Mouse (Mus musculus): ENCODE data around the gene Cpm. TPM values are rescaled to one million over a fixed set of nuclear protein-coding genes. Genes with fewer than 3 reads are reported as not detected.

The Cpm gene
- total and polyA plus RNA-seq, 3 experiments = 2.8 to 4.0 (median 3.5) TPM

- Histone ChIP-seq H3K4me3 (no peak overlapping the region), H3K79me2 (replicated peaks; ENCODE audit: control insufficient read depth, insufficient read depth, low read length) (no peaks in the 10 kb centered on the region), H3K27me3 (ENCODE audit: control insufficient read depth, insufficient read depth, low read length) (no peaks in the 10 kb centered on the region), H3K36me3 (ENCODE audit: control insufficient read depth, insufficient read depth, low read length) (no peaks in the 10 kb centered on the region), H3K4me1 (ENCODE audit: control insufficient read depth, insufficient read depth, low read length) (no peaks in the 10 kb centered on the region), H3K27ac (no peak overlapping the region), H3K9ac (ENCODE audit: low read depth, low read length) (no peak overlapping the region)
- no peak for DNase-seq
- no peak for TF ChIP-seq CTCF (IDR thresholded peaks at IDR 0.05)
- no peak for TF ChIP-seq EP300 (IDR thresholded peaks at IDR 0.05; ENCODE audit: insufficient read depth, low read depth, low read length)
- TF ChIP-seq POLR2A (IDR thresholded peaks at IDR 0.05; ENCODE audit: insufficient read depth, low read depth, low read length) = no peak
- intact Hi-C loops (cut with DNase I) = no loop called here
- WGBS = 75% methylated on average over 15 of the region's 15 CpGs
Measured at GRCm38 (mm10) chr10:117605283-117606243, 23.7 kb upstream of the Cpm start.

- DNase-seq = no peak
- no peak overlapping the region for H3K4me3 ChIP-seq
- intact Hi-C loops (cut with DNase I) = no loop called here
- TF ChIP-seq CTCF (IDR thresholded peaks at IDR 0.05) = no peak
- TF ChIP-seq EP300 (IDR thresholded peaks at IDR 0.05; ENCODE audit: insufficient read depth, low read depth, low read length) = no peak
- TF ChIP-seq POLR2A (IDR thresholded peaks at IDR 0.05; ENCODE audit: insufficient read depth, low read depth, low read length) = no peak
- no peaks in the 10 kb centered on the region for H3K4me1 ChIP-seq (ENCODE audit: control insufficient read depth, insufficient read depth, low read length)
- H3K79me2 ChIP-seq (replicated peaks; ENCODE audit: control insufficient read depth, insufficient read depth, low read length) = no peaks in the 10 kb centered on the region
- WGBS = 82% methylated on average over 5 of the region's 5 CpGs
- no peak overlapping the region for H3K9ac ChIP-seq (ENCODE audit: low read depth, low read length)
- H3K27ac ChIP-seq = no peak overlapping the region
- no peaks in the 10 kb centered on the region for H3K27me3 ChIP-seq (ENCODE audit: control insufficient read depth, insufficient read depth, low read length)
- no peaks in the 10 kb centered on the region for H3K36me3 ChIP-seq (ENCODE audit: control insufficient read depth, insufficient read depth, low read length)
Measured at GRCm38 (mm10) chr10:117606423-117606822, 22.9 kb upstream of the Cpm start.

GRCm38 (mm10) chr10:117607051-117607803 lies 22.1 kb upstream of the Cpm start:
- TF ChIP-seq CTCF (IDR thresholded peaks at IDR 0.05) (no peak), EP300 (IDR thresholded peaks at IDR 0.05; ENCODE audit: insufficient read depth, low read depth, low read length) (no peak), POLR2A (IDR thresholded peaks at IDR 0.05; ENCODE audit: insufficient read depth, low read depth, low read length) (no peak)
- 80% methylated on average over 20 of the region's 20 CpGs for WGBS

GRCm38 (mm10) chr10:117607804-117608279 lies 21.5 kb upstream of the Cpm start:
- H3K79me2 ChIP-seq (replicated peaks; ENCODE audit: control insufficient read depth, insufficient read depth, low read length) = no peaks in the 10 kb centered on the region
- no peak for TF ChIP-seq CTCF (IDR thresholded peaks at IDR 0.05)
- TF ChIP-seq EP300 (IDR thresholded peaks at IDR 0.05; ENCODE audit: insufficient read depth, low read depth, low read length) = no peak
- no peak for TF ChIP-seq POLR2A (IDR thresholded peaks at IDR 0.05; ENCODE audit: insufficient read depth, low read depth, low read length)
- H3K36me3 ChIP-seq (ENCODE audit: control insufficient read depth, insufficient read depth, low read length) = no peaks in the 10 kb centered on the region
- no peaks in the 10 kb centered on the region for H3K4me1 ChIP-seq (ENCODE audit: control insufficient read depth, insufficient read depth, low read length)
- no peak overlapping the region for H3K27ac ChIP-seq
- H3K4me3 ChIP-seq = no peak overlapping the region
- WGBS = 90% methylated on average over 10 of the region's 10 CpGs
- intact Hi-C loops (cut with DNase I) = no loop called here
- H3K27me3 ChIP-seq (ENCODE audit: control insufficient read depth, insufficient read depth, low read length) = no peaks in the 10 kb centered on the region
- H3K9ac ChIP-seq (ENCODE audit: low read depth, low read length) = no peak overlapping the region
- no peak for DNase-seq

More at GRCm38 (mm10) chr10:117607051-117607803, 22.1 kb upstream of the Cpm start:
- intact Hi-C loops (cut with DNase I) = no loop called here
- H3K36me3 ChIP-seq (ENCODE audit: control insufficient read depth, insufficient read depth, low read length) = no peaks in the 10 kb centered on the region
- DNase-seq = no peak
- no peaks in the 10 kb centered on the region for H3K79me2 ChIP-seq (replicated peaks; ENCODE audit: control insufficient read depth, insufficient read depth, low read length)
- H3K4me1 ChIP-seq (ENCODE audit: control insufficient read depth, insufficient read depth, low read length) = no peaks in the 10 kb centered on the region
- H3K27me3 ChIP-seq (ENCODE audit: control insufficient read depth, insufficient read depth, low read length) = no peaks in the 10 kb centered on the region
- H3K27ac ChIP-seq = no peak overlapping the region
- no peak overlapping the region for H3K9ac ChIP-seq (ENCODE audit: low read depth, low read length)
- H3K4me3 ChIP-seq = no peak overlapping the region

- Histone ChIP-seq H3K27ac (no peak overlapping the region), H3K9ac (ENCODE audit: low read depth, low read length) (no peak overlapping the region), H3K36me3 (ENCODE audit: control insufficient read depth, insufficient read depth, low read length) (no peaks in the 10 kb centered on the region), H3K79me2 (replicated peaks; ENCODE audit: control insufficient read depth, insufficient read depth, low read length) (no peaks in the 10 kb centered on the region), H3K27me3 (ENCODE audit: control insufficient read depth, insufficient read depth, low read length) (no peaks in the 10 kb centered on the region), H3K4me1 (ENCODE audit: control insufficient read depth, insufficient read depth, low read length) (no peaks in the 10 kb centered on the region), H3K4me3 (no peak overlapping the region)
- WGBS = 80% methylated on average over 7 of the region's 7 CpGs
- no peak for TF ChIP-seq EP300 (IDR thresholded peaks at IDR 0.05; ENCODE audit: insufficient read depth, low read depth, low read length)
- no peak for TF ChIP-seq CTCF (IDR thresholded peaks at IDR 0.05)
- TF ChIP-seq POLR2A (IDR thresholded peaks at IDR 0.05; ENCODE audit: insufficient read depth, low read depth, low read length) = no peak
- DNase-seq = no peak
- intact Hi-C loops (cut with DNase I) = no loop called here
Measured at GRCm38 (mm10) chr10:117608487-117608886, 20.8 kb upstream of the Cpm start.

Measured in heart, adult 2 months (tissue).